Mouse (Mus musculus) liver, embryonic 16.5 days (tissue): ENCODE measurements around the gene Ccdc32. TPM values are rescaled to one million over a fixed set of nuclear protein-coding genes. Genes with fewer than 3 reads are reported as not detected.

Experiments
- ATAC-seq: fragments of 200-750 bp; cut with Nextera tagmentation; 2 replicates; pipeline ENCODE4 v1.8.0; 2017; ENCODE audit warnings: low read depth, mild to moderate bottlenecking, moderate number of reproducible peaks, moderate library complexity
- H3K27ac ChIP-seq: fragments of 300-500 bp; sonication (generic); 2 replicates; pipeline ENCODE4 v1.5.1; 2014; ENCODE audit warnings: mild to moderate bottlenecking, low read length
- H3K27me3 ChIP-seq: fragments of 300-500 bp; sonication (generic); 2 replicates; pipeline ENCODE4 v1.6.1; 2014; ENCODE audit warnings: low read depth, low read length, mixed read lengths; ENCODE audit not compliant: control insufficient read depth, insufficient read depth
- H3K36me3 ChIP-seq: fragments of 300-500 bp; sonication (generic); 2 replicates; pipeline ENCODE4 v1.6.1; 2014; ENCODE audit warnings: mild to moderate bottlenecking; ENCODE audit not compliant: control insufficient read depth, insufficient read depth
- H3K4me1 ChIP-seq: fragments of 300-500 bp; sonication (generic); 2 replicates; pipeline ENCODE4 v1.6.1; 2014; ENCODE audit warnings: low read depth, low read length, mixed read lengths; ENCODE audit not compliant: control insufficient read depth
- H3K4me2 ChIP-seq: fragments of 300-500 bp; sonication (generic); 2 replicates; pipeline ENCODE4 v1.6.1; 2014; ENCODE audit warnings: low read depth, low read length, mixed read lengths
- H3K4me3 ChIP-seq: fragments of 300-500 bp; sonication (generic); 2 replicates; pipeline ENCODE4 v1.5.1; 2014; ENCODE audit warnings: low read depth, mild to moderate bottlenecking, low read length
- H3K9ac ChIP-seq: fragments of 300-500 bp; sonication (generic); 2 replicates; pipeline ENCODE4 v1.6.1; 2014; ENCODE audit warnings: low read depth, low read length
- H3K9me3 ChIP-seq: fragments of 300-500 bp; sonication (generic); replicated peaks from 2 replicates; pipeline ENCODE4 v1.6.1; 2016; ENCODE audit warnings: low read length; ENCODE audit not compliant: control insufficient read depth
- WGBS: fragments of 180-500 bp; shearing (Covaris S2); extraction: QIAGEN DNeasy Blood & Tissue Kit; methylation state at CpG from one replicate; pipeline ENCODE4 v1.1.7; 2014; ENCODE audit not compliant: insufficient replicate concordance; 5-methylcytosine and 5-hydroxymethylcytosine counted together
- polyA plus RNA-seq: library from polyadenylated mRNA; unstranded; fragments of >200 nt; fragmentation: Nextera tagmentation; extraction: Ambion mirVana; gene quantifications from 2 replicates; pipeline ENCODE4 v1.2.1, GENCODE M21; 2015

Ccdc32 gene
- polyA plus RNA-seq, 1 experiment from 2014 or later: 13.3 TPM

DNA sequence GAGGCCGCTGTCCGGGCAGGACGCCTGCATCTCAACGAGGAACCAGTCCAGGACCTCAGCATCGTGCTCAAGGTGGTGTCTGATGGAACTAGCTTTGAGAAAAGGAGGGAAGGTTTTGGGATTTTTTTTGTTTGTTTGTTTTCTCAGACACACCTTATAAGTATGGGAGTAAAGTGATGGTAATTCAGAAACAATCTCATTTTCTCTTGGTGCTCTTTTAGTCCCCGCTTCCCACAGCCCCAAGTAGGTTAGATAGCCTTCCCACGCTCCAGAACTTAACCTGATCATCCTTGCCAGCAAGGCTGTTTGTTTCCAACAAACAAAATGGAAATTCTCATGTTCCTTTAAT lies 6.2 kb upstream of the Ccdc32 start:
- ATAC-seq: no peak
- 12% methylated on average over 7 of the region's 7 CpGs for WGBS

DNA sequence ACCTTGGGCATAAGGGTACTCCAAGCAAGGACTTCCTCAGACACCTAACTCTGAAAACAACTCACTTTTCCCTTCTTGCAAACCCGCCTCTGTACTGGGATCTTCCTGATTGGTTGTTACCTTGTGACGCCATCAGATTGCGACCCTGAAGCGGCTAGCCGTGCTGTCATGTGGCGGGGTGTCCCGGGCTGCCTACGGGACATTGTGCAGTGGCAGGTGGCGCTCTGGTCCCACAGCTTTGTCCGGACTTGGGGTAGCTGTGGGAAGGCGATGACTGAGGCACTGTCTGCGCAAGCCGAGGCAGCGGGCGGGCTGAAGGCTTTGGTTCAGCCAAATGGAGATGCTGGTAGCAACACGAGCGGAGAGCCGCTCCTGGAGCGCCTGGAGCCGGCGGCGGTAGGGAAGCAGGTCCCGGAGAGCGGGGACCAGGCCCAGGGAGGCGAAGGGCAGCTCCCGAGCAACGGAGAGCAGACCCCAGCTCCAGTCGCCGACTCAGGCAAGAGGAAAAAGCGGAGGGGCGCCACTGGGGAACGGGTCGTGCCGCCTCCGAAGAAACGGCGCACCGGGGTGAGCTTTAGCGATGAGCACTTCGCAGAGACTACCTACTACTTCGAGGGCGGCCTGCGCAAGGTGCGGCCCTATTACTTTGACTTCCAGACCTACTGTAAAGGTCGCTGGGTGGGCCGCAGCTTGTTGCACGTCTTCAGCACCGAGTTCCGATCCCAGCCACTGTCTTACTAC lies 5.6 kb upstream of the Ccdc32 start, which contains the start of gene Rpusd2:
TSS of gene Rpusd2 (plus strand) at position 135 of the 741 bp plus-strand sequence.
- ATAC-seq: peak; percentile 97
- under 1% methylated on average over 49 of the region's 49 CpGs for WGBS
- Histone ChIP-seq H3K4me1 (peaks cover 11% of the 10 kb centered on the region), H3K4me2 (peak within 1 kb of the TSS; percentile 89), H3K27ac (peak within 1 kb of the TSS; percentile 80), H3K4me3 (peak within 1 kb of the TSS; percentile 89), H3K9me3 (no peaks in the 10 kb centered on the region), H3K36me3 (peaks cover 15% of the 10 kb centered on the region), H3K9ac (peak within 1 kb of the TSS; percentile 88), H3K27me3 (no peaks in the 10 kb centered on the region)

More for the DNA sequence above, 6.2 kb upstream of the Ccdc32 start:
- no peaks in the 10 kb centered on the region for H3K9me3 ChIP-seq
- peak overlapping the region; percentile 88 for H3K9ac ChIP-seq
- peaks cover 15% of the 10 kb centered on the region for H3K36me3 ChIP-seq
- H3K4me1 ChIP-seq: peaks cover 11% of the 10 kb centered on the region
- peak overlapping the region; percentile 89 for H3K4me2 ChIP-seq
- no peak overlapping the region; the same call in 1 of the 2 replicates for H3K27ac ChIP-seq
- H3K27me3 ChIP-seq: no peaks in the 10 kb centered on the region
- H3K4me3 ChIP-seq: peak overlapping the region; percentile 89

GRCm38 (mm10) chr2:119032191-119032590 lies 3.0 kb upstream of the Ccdc32 start:
- H3K4me3 ChIP-seq: no peak overlapping the region
- H3K9me3 ChIP-seq: no peaks in the 10 kb centered on the region
- H3K9ac ChIP-seq: no peak overlapping the region
- no peak overlapping the region for H3K4me2 ChIP-seq
- ATAC-seq: no peak
- H3K4me1 ChIP-seq: peaks cover 29% of the 10 kb centered on the region
- H3K36me3 ChIP-seq: peaks cover 3% of the 10 kb centered on the region; the same call in 1 of the 2 replicates
- H3K27me3 ChIP-seq: no peaks in the 10 kb centered on the region
- WGBS: 33% methylated on average over 4 of the region's 4 CpGs
- H3K27ac ChIP-seq: no peak overlapping the region

GRCm38 (mm10) chr2:119026951-119027350 lies 2.2 kb downstream of the Ccdc32 start:
- Histone ChIP-seq H3K9me3 (no peaks in the 10 kb centered on the region), H3K27me3 (no peaks in the 10 kb centered on the region), H3K4me2 (no peak overlapping the region), H3K27ac (no peak overlapping the region), H3K36me3 (peaks cover 7% of the 10 kb centered on the region), H3K4me1 (peaks cover 44% of the 10 kb centered on the region), H3K9ac (no peak overlapping the region), H3K4me3 (no peak overlapping the region)
- no peak for ATAC-seq
- 84% methylated on average over 4 of the region's 4 CpGs for WGBS

DNA sequence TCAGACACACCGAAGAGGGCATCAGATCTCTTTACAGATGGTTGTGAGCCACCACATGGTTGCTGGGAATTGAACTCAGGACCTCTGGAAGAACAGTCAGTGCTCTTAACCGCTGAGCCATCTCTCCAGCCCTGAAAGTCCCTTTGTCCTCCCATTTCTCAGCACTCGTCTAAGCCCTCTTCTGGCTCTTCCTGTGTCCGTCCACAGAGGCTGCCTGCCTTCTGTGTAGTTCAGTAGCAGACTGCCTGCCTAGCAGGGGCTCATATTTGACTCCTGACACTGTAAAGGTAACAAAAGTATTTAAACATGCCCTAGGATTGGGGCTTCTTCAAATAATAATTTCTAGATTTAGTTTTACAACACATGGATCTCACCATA lies 4.0 kb downstream of the Ccdc32 start:
- Histone ChIP-seq H3K36me3 (peaks cover 19% of the 10 kb centered on the region), H3K9ac (no peak overlapping the region), H3K27ac (peak overlapping the region; percentile 88), H3K9me3 (no peaks in the 10 kb centered on the region; the same call in 1 of the 2 replicates), H3K4me3 (no peak overlapping the region), H3K27me3 (no peaks in the 10 kb centered on the region), H3K4me2 (peak overlapping the region; percentile 56), H3K4me1 (peaks cover 44% of the 10 kb centered on the region)
- WGBS: 30% methylated on average over 4 of the region's 4 CpGs
- ATAC-seq: no peak

DNA sequence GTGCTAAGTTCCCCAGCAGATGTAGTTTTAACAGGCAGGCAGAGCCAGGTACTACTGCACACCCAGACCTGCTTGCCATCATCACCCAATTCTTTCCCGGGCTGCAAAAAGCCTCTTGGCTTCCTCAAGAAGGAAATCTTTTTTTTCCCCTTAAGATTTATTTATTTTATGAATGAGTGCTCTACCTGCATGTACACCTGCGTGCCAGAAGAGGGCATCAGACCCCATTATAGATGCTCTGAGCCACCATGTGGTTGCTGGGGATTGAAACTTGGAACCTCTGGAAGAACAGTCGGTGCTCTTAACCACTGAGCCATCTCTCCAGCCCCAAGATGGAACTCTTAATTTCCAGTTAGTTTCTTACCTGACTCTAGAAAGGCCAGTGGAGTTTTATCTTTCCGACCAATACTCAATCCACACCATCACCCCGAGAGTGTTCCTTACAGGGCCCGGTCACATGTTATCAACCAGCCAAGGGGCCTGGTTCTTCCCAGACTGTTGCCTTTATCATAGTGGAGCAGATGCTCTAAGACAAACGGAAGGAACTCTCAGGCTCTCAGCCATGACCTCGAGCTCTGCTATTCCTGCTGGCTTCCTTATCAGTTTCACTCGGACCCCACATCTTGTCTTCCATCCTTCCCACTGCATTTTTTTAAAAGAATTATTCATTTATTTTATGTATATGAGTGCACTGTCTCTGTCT lies 4.5 kb downstream of the Ccdc32 start:
- H3K4me3 ChIP-seq: 0 out of 2 replicates have a peak overlapping the region, but pooled peaks have one; percentile 5
- H3K36me3 ChIP-seq: peaks cover 19% of the 10 kb centered on the region
- peak overlapping the region; percentile 88 for H3K27ac ChIP-seq
- WGBS: 18% methylated on average over 9 of the region's 9 CpGs
- peak; percentile 91 for ATAC-seq
- peak overlapping the region; percentile 9; the same call in 1 of the 2 replicates for H3K9ac ChIP-seq
- H3K4me1 ChIP-seq: peaks cover 43% of the 10 kb centered on the region
- peak overlapping the region; percentile 56 for H3K4me2 ChIP-seq
- no peaks in the 10 kb centered on the region; the same call in 1 of the 2 replicates for H3K9me3 ChIP-seq
- H3K27me3 ChIP-seq: no peaks in the 10 kb centered on the region

GRCm38 (mm10) chr2:119023154-119023660 lies 6.0 kb downstream of the Ccdc32 start:
- H3K4me1 ChIP-seq: peaks cover 36% of the 10 kb centered on the region

DNA sequence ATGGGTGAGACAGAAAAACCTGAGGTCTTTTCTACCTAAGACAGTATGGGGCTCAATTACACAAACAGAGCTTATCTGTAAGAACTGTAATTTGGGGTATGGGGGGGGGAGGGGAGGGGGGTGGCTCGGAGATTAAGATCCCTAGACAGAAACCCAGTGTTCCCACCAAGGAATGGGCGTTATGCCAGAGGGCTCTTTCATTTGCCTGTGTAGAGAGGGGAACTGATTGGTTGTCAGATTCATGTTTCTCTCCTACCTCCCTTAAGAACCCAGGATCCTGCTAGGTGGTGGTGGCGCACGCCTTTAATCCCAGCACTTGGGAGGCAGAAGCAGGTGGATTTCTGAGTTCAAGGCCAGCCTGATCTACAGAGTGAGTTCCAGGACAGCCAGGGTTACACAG lies 9.7 kb downstream of the Ccdc32 start:
- peaks cover 10% of the 10 kb centered on the region for H3K4me1 ChIP-seq

More at GRCm38 (mm10) chr2:119023154-119023660, 6.0 kb downstream of the Ccdc32 start:
- WGBS: 87% methylated on average over 6 of the region's 6 CpGs
- no peaks in the 10 kb centered on the region; the same call in 1 of the 2 replicates for H3K9me3 ChIP-seq
- H3K27me3 ChIP-seq: no peaks in the 10 kb centered on the region
- H3K27ac ChIP-seq: no peak overlapping the region
- no peak overlapping the region for H3K4me2 ChIP-seq
- no peak overlapping the region for H3K9ac ChIP-seq
- H3K36me3 ChIP-seq: peaks cover 28% of the 10 kb centered on the region
- H3K4me3 ChIP-seq: no peak overlapping the region
- no peak for ATAC-seq

More for the DNA sequence above, 9.7 kb downstream of the Ccdc32 start:
- no peaks in the 10 kb centered on the region for H3K27me3 ChIP-seq
- H3K4me2 ChIP-seq: no peak overlapping the region
- H3K36me3 ChIP-seq: peaks cover 36% of the 10 kb centered on the region
- H3K9ac ChIP-seq: no peak overlapping the region
- WGBS: 68% methylated on average over 4 of the region's 4 CpGs
- H3K4me3 ChIP-seq: no peak overlapping the region
- no peak for ATAC-seq
- no peak overlapping the region for H3K27ac ChIP-seq
- H3K9me3 ChIP-seq: peaks cover 4% of the 10 kb centered on the region
